Mouse (Mus musculus): ENCODE data around the gene Aspscr1.

GRCm38 (mm10) chr11:120662759-120663158 is 10.0 kb upstream of the Aspscr1 start:
- no peak for TF ChIP-seq CTCF (IDR thresholded peaks at IDR 0.05)
- TF ChIP-seq EP300 (IDR thresholded peaks at IDR 0.05; ENCODE audit: insufficient read depth, low read depth, low read length), result no peak
- no peak for TF ChIP-seq POLR2A (IDR thresholded peaks at IDR 0.05; ENCODE audit: insufficient read depth, low read depth, low read length)
